Mouse (Mus musculus): ENCODE measurements around the gene Rtn3.

DNA sequence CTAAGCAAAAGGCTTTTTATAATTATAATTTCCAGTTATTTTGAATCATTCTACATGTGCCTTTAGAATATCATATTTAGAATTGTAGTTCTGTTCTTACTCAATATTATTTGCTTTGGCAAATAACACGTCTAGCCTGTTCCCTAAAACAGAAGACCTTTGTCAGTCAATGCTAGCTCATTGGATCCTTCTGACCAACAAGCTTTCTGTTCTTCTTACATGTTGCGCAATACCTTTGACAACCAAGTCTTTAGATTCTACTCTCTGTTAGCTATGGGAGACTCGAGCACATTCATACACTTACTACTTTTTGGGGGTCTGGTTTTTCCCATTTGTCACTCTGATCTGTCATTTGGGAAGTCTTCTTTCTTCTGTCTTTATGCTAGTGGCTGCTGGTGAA, 38.5 kb upstream of the Rtn3 start:
- TF ChIP-seq CTCF (IDR thresholded peaks at IDR 0.05; ENCODE audit: low read depth, low read length) (no peak), POLR2A (IDR thresholded peaks at IDR 0.05; ENCODE audit: extremely low read depth, insufficient read depth, low read length) (no peak)

All from liver, adult 2 months (tissue).